Mouse (Mus musculus) lung, embryonic 16.5 days (tissue): ENCODE data around the gene Zfp111. TPM values are rescaled to one million over a fixed set of nuclear protein-coding genes. Genes with fewer than 3 reads are reported as not detected.

Source experiments
- ATAC-seq: fragments of 200-750 bp; cut with Nextera tagmentation; 2 replicates; pipeline ENCODE4 v1.8.0; 2017; ENCODE audit warnings: low read depth, mild to moderate bottlenecking, moderate library complexity
- H3K27ac ChIP-seq: fragments of 300-500 bp; sonication (generic); 2 replicates; pipeline ENCODE4 v1.5.1; 2014; ENCODE audit warnings: mild to moderate bottlenecking, control low read depth, low read length
- H3K27me3 ChIP-seq: fragments of 300-500 bp; sonication (generic); 2 replicates; pipeline ENCODE4 v1.6.1; 2014; ENCODE audit warnings: low read depth, low read length, mixed read lengths; ENCODE audit not compliant: control insufficient read depth, insufficient read depth
- H3K36me3 ChIP-seq: fragments of 300-500 bp; sonication (generic); 2 replicates; pipeline ENCODE4 v1.6.1; 2014; ENCODE audit warnings: low read length; ENCODE audit not compliant: control insufficient read depth, insufficient read depth
- H3K4me1 ChIP-seq: fragments of 300-500 bp; sonication (generic); replicated peaks from 2 replicates; pipeline ENCODE4 v1.6.1; 2014; ENCODE audit warnings: low read length, mixed read lengths; ENCODE audit not compliant: control insufficient read depth, insufficient read depth
- H3K4me2 ChIP-seq: fragments of 300-500 bp; sonication (generic); 2 replicates; pipeline ENCODE4 v1.6.1; 2014; ENCODE audit warnings: low read depth, low read length, control low read depth
- H3K4me3 ChIP-seq: fragments of 300-500 bp; sonication (generic); 2 replicates; pipeline ENCODE4 v1.5.1; 2014; ENCODE audit warnings: mild to moderate bottlenecking, low read length, control low read depth
- H3K9ac ChIP-seq: fragments of 300-500 bp; sonication (generic); 2 replicates; pipeline ENCODE4 v1.6.1; 2014; ENCODE audit warnings: low read length, control low read depth
- H3K9me3 ChIP-seq: fragments of 300-500 bp; sonication (generic); 2 replicates; pipeline ENCODE4 v1.6.1; 2016; ENCODE audit warnings: low read length; ENCODE audit not compliant: control insufficient read depth
- WGBS: fragments of 180-500 bp; shearing (Covaris S2); extraction: QIAGEN DNeasy Blood & Tissue Kit; methylation state at CpG from one replicate; pipeline ENCODE4 v1.1.7; 2014; 5-methylcytosine and 5-hydroxymethylcytosine counted together
- polyA plus RNA-seq: library from polyadenylated mRNA; unstranded; fragments of >200 nt; fragmentation: Nextera tagmentation; extraction: Ambion mirVana; gene quantifications from 2 replicates; pipeline ENCODE4 v1.2.1, GENCODE M21; 2015

Zfp111 gene
- polyA plus RNA-seq, 1 experiment from 2014 or later: 12.8 TPM

GRCm38 (mm10) chr7:24172191-24172590, 39.1 kb downstream of the Zfp111 start:
- Histone ChIP-seq H3K27me3 (no peaks in the 10 kb centered on the region), H3K9me3 (no peaks in the 10 kb centered on the region), H3K9ac (no peak overlapping the region), H3K4me3 (no peak overlapping the region), H3K36me3 (no peaks in the 10 kb centered on the region), H3K4me1 (no peaks in the 10 kb centered on the region), H3K27ac (no peak overlapping the region), H3K4me2 (no peak overlapping the region)
- 53% methylated on average over 4 of the region's 4 CpGs for WGBS
- no peak for ATAC-seq

GRCm38 (mm10) chr7:24153272-24153671, 58.0 kb downstream of the Zfp111 start:
- Histone ChIP-seq H3K4me2 (no peak overlapping the region), H3K4me1 (no peaks in the 10 kb centered on the region), H3K9ac (no peak overlapping the region), H3K36me3 (no peaks in the 10 kb centered on the region), H3K27ac (no peak overlapping the region), H3K9me3 (no peaks in the 10 kb centered on the region), H3K4me3 (no peak overlapping the region), H3K27me3 (no peaks in the 10 kb centered on the region)
- 10% methylated on average over 1 of the region's 1 CpGs for WGBS
- ATAC-seq: no peak

Other genes with a start within 250 kb of the Zfp111 start
- gene Vmn1r181, start 236.8 kb downstream of the Zfp111 start, polyA plus RNA-seq: not detected in 2 replicates
- gene V1rd19, start 209.8 kb downstream of the Zfp111 start, polyA plus RNA-seq: not detected in 2 replicates
- not detected in 2 replicates for gene Vmn1r183, start 158.2 kb downstream of the Zfp111 start, polyA plus RNA-seq
- 18.9 and 21.0 TPM in 2 replicates for gene Zfp180, start 129.5 kb downstream of the Zfp111 start, polyA plus RNA-seq
- 5.3 and 6.0 TPM in 2 replicates for gene Zfp112, start 99.1 kb downstream of the Zfp111 start, polyA plus RNA-seq
- gene Zfp235, start 77.3 kb downstream of the Zfp111 start, polyA plus RNA-seq: 18.4 and 18.5 TPM in 2 replicates
- 6.1 and 6.9 TPM in 2 replicates for gene Zfp114, start 36.4 kb downstream of the Zfp111 start, polyA plus RNA-seq
- 4.7 and 5.4 TPM in 2 replicates for gene Zfp109, start 26.1 kb upstream of the Zfp111 start, polyA plus RNA-seq
- gene Zfp108, start 43.4 kb upstream of the Zfp111 start, polyA plus RNA-seq: 3.5 and 4.2 TPM in 2 replicates
- 9.3 and 10.8 TPM in 2 replicates for gene Zfp93, start 59.0 kb upstream of the Zfp111 start, polyA plus RNA-seq
- gene Zfp61, start 89.8 kb upstream of the Zfp111 start, polyA plus RNA-seq: 32.7 and 34.1 TPM in 2 replicates
- gene Zfp94, start 105.2 kb upstream of the Zfp111 start, polyA plus RNA-seq: 10.2 and 11.3 TPM in 2 replicates
- gene Tescl, start 122.5 kb upstream of the Zfp111 start, polyA plus RNA-seq: not detected in 2 replicates
- gene Lypd5, start 137.8 kb upstream of the Zfp111 start, polyA plus RNA-seq: 0.06 and 0.33 TPM in 2 replicates
- 3.2 and 5.7 TPM in 2 replicates for gene Kcnn4, start 158.8 kb upstream of the Zfp111 start, polyA plus RNA-seq
- gene Smg9, start 188.2 kb upstream of the Zfp111 start, polyA plus RNA-seq: 22.7 and 24.6 TPM in 2 replicates
- gene Irgc1, start 240.9 kb upstream of the Zfp111 start, polyA plus RNA-seq: not detected in 2 replicates